In genomic region chr4:82393021-82393420, GRCm38 (mm10) we compare ENCODE assay signal across 14 mouse cellular contexts.
A peak's percentile ranks its signal among the peaks of the same experiment; 100 is the strongest.
DNase-seq lines count a peak whose midpoint lies in the region; ATAC-seq lines count a peak whose summit lies in the region.
"Had no signal": no experiment of that assay in that cellular context is flagged by ENCODE, and none has a peak within 500 bp of the region (broad histone marks: within the 10 kb centered on the region; RNA-seq: fewer than 3 reads in every experiment).

No protein-coding gene starts in this region.

- no peak overlapping the region for H3K4me2 ChIP-seq in heart, embryonic 12.5 days
- no peak overlapping the region for H3K4me2 ChIP-seq in neural tube, embryonic 15.5 days
- H3K4me2 ChIP-seq in stomach, embryonic 16.5 days (ENCODE audit: low read depth, low read length): no peak overlapping the region

- peaks cover 6% of the 10 kb centered on the region for H3K36me3 ChIP-seq in heart, embryonic 12.5 days
- no peaks in the 10 kb centered on the region for H3K36me3 ChIP-seq in neural tube, embryonic 15.5 days
- no peaks in the 10 kb centered on the region for H3K36me3 ChIP-seq in stomach, embryonic 16.5 days (ENCODE audit: control insufficient read depth, insufficient read depth, low read length)

- no peak overlapping the region for H3K9ac ChIP-seq in heart, embryonic 12.5 days
- no peak overlapping the region for H3K9ac ChIP-seq in neural tube, embryonic 15.5 days (replicated peaks)
- no peak overlapping the region for H3K9ac ChIP-seq in stomach, embryonic 16.5 days (ENCODE audit: low read length)
- H3K9ac ChIP-seq: liver, embryonic 14.5 days had no signal

- H3K27me3 ChIP-seq in heart, embryonic 12.5 days (replicated peaks): no peaks in the 10 kb centered on the region
- H3K27me3 ChIP-seq in neural tube, embryonic 15.5 days (replicated peaks): no peaks in the 10 kb centered on the region
- no peaks in the 10 kb centered on the region for H3K27me3 ChIP-seq in stomach, embryonic 16.5 days (ENCODE audit: control insufficient read depth, insufficient read depth, low read length)

- H3K27ac ChIP-seq in heart, embryonic 12.5 days (ENCODE audit: poor library complexity, severe bottlenecking): peak overlapping the region; percentile 45
- H3K27ac ChIP-seq in neural tube, embryonic 15.5 days (replicated peaks): 0 out of 2 replicates have a peak overlapping the region, but pooled peaks have one; percentile 19
- peak overlapping the region; percentile 77 for H3K27ac ChIP-seq in stomach, embryonic 16.5 days (ENCODE audit: low read length)
- H3K27ac ChIP-seq: liver, embryonic 14.5 days had no signal

- no peak for DNase-seq in heart, adult 9 months (ENCODE audit: low spot score in 2 of 2)
- no peak for DNase-seq in neural tube, embryonic 10.5 days (ENCODE audit: extremely low spot score, low spot score)
- peak; percentile 76 for DNase-seq in kidney, postnatal 14 days
- DNase-seq in spleen, postnatal 36 days (ENCODE audit: low spot score in 2 of 2): no peak
- no peak for DNase-seq in layer of hippocampus, adult 9-10 months (ENCODE audit: low spot score)
- DNase-seq: B cell, adult 2 months; heart, adult 18-20 months; layer of hippocampus, postnatal 36 days; thymus, postnatal 14 days had no signal

- no peak overlapping the region for H3K4me3 ChIP-seq in heart, embryonic 12.5 days
- H3K4me3 ChIP-seq in neural tube, embryonic 15.5 days (replicated peaks): no peak overlapping the region
- H3K4me3 ChIP-seq in stomach, embryonic 16.5 days (replicated peaks; ENCODE audit: low read length): no peak overlapping the region

- 61% methylated on average over 4 of the region's 4 CpGs for WGBS in heart, embryonic 12.5 days
- WGBS in neural tube, embryonic 15.5 days: 86% methylated on average over 4 of the region's 4 CpGs
- WGBS in stomach, embryonic 16.5 days: 66% methylated on average over 4 of the region's 4 CpGs

- H3K9me3 ChIP-seq in heart, embryonic 12.5 days (replicated peaks): no peaks in the 10 kb centered on the region
- H3K9me3 ChIP-seq in neural tube, embryonic 15.5 days (replicated peaks): no peaks in the 10 kb centered on the region
- no peaks in the 10 kb centered on the region for H3K9me3 ChIP-seq in stomach, embryonic 16.5 days (replicated peaks; ENCODE audit: control insufficient read depth, low read length)

- no peak for ATAC-seq in heart, embryonic 12.5 days (ENCODE audit: insufficient number of reproducible peaks, low FRiP score)
- ATAC-seq in neural tube, embryonic 15.5 days (ENCODE audit: low FRiP score): no peak
- ATAC-seq in stomach, embryonic 16.5 days (ENCODE audit: insufficient read depth, low FRiP score): peak; percentile 62; the same call in 1 of the 2 replicates
- ATAC-seq: hindbrain, embryonic 16.5 days had no signal

- H3K4me1 ChIP-seq in heart, embryonic 12.5 days (replicated peaks): peaks cover 46% of the 10 kb centered on the region
- 0 out of 2 replicates have a peak, but pooled peaks cover 2% of the 10 kb centered on the region for H3K4me1 ChIP-seq in neural tube, embryonic 15.5 days
- H3K4me1 ChIP-seq in stomach, embryonic 16.5 days (ENCODE audit: control insufficient read depth, insufficient read depth, low read length): peaks cover 22% of the 10 kb centered on the region

Comparison
In these comparisons a context has a peak if more than half of its experiments do, and no peak if none do; other contexts are left out.
1. H3K27ac ChIP-seq: peak in every context shown above with its lines; median percentile 77 in stomach, embryonic 16.5 days; 45 in heart, embryonic 12.5 days; 19 in neural tube, embryonic 15.5 days.